Mouse (Mus musculus) liver, postnatal 0 days (tissue): ENCODE measurements at regions not wholly inside any gene's neighbourhood (a gene's known extent, or its start where the extent isn't known, plus 50 kb on each side); places are given as distances from the start of the nearest gene placed in this dataset.

ENCODE experiments used
- CTCF ChIP-seq: sonication (generic); IDR thresholded peaks from 2 replicates; pipeline ENCODE4 v1.5.1; 2016; ENCODE audit warnings: antibody characterized with exemption, low read depth
- EP300 ChIP-seq: IDR thresholded peaks from 2 replicates; pipeline ENCODE4 v1.6.1; 2016; ENCODE audit warnings: antibody characterized with exemption, low read depth, mild to moderate bottlenecking

GRCm38 (mm10) chr3:62278279-62278678, 59.9 kb upstream of the Arhgef26 start:
- TF ChIP-seq CTCF (no peak), EP300 (no peak)
